Mouse (Mus musculus) MEL (cell line): ENCODE measurements around the gene Sertad2. TPM values are rescaled to one million over a fixed set of nuclear protein-coding genes. Genes with fewer than 3 reads are reported as not detected.

Experiments
- DNase-seq: peaks from one replicate; pipeline ENCODE4 v3.0.0; 2011; ENCODE audit warnings: low read depth, low spot score
- H3K27ac ChIP-seq: 2 replicates; pipeline ENCODE4 v1.5.1; 2012; ENCODE audit warnings: low read depth, mild to moderate bottlenecking, control low read depth, low read length, moderate library complexity; ENCODE audit not compliant: control insufficient read depth
- H3K27me3 ChIP-seq, 2 experiments: fragments of 150-350 bp in 1 of 2; sonication (generic) in 1 of 2; 2 replicates each; pipeline ENCODE4 v1.6.1; 2012; ENCODE audit warnings: low read length in 2 of 2, mild to moderate bottlenecking in 2 of 2, improper control_type of control experiment in 1 of 2, moderate library complexity in 1 of 2; ENCODE audit not compliant: insufficient read depth in 2 of 2, control insufficient read depth in 1 of 2
- H3K36me3 ChIP-seq, 2 experiments: 2 replicates each; pipeline ENCODE4 v1.6.1; 2012 to 2014; ENCODE audit warnings: low read length in 2 of 2, improper control_type of control experiment in 1 of 2, inconsistent platforms in 1 of 2, mild to moderate bottlenecking in 1 of 2; ENCODE audit not compliant: insufficient read depth in 2 of 2, control insufficient read depth in 1 of 2
- H3K4me1 ChIP-seq, 2 experiments: fragments of 150-350 bp in 1 of 2; sonication (generic) in 1 of 2; 2 replicates each; pipeline ENCODE4 v1.6.1; 2012; ENCODE audit warnings: low read length in 2 of 2, improper control_type of control experiment in 1 of 2, mild to moderate bottlenecking in 1 of 2; ENCODE audit not compliant: insufficient read depth in 2 of 2, control insufficient read depth in 1 of 2
- H3K4me3 ChIP-seq, 2 experiments: fragments of 150-350 bp in 1 of 2; sonication (generic) in 1 of 2; 2 replicates each; pipeline ENCODE4 v1.5.1; 2012; ENCODE audit warnings: low read depth in 2 of 2, low read length in 2 of 2, mild to moderate bottlenecking in 2 of 2, moderate library complexity in 2 of 2, control low read depth in 1 of 2, improper control_type of control experiment in 1 of 2; ENCODE audit not compliant: control insufficient read depth in 1 of 2, insufficient read depth in 1 of 2
- H3K79me2 ChIP-seq: 2 replicates; pipeline ENCODE4 v1.6.1; 2012; ENCODE audit warnings: mild to moderate bottlenecking, low read length, moderate library complexity; ENCODE audit not compliant: control insufficient read depth, poor library complexity, insufficient read depth
- H3K9ac ChIP-seq: 2 replicates; pipeline ENCODE4 v1.6.1; 2012; ENCODE audit warnings: low read depth, mild to moderate bottlenecking, control low read depth, low read length, moderate library complexity; ENCODE audit not compliant: control insufficient read depth, poor library complexity, severe bottlenecking
- H3K9me3 ChIP-seq: fragments of 150-350 bp; sonication (generic); replicated peaks from 2 replicates; pipeline ENCODE4 v1.6.1; 2012; ENCODE audit warnings: mild to moderate bottlenecking, low read length, improper control_type of control experiment, moderate library complexity; ENCODE audit not compliant: insufficient read depth
- BHLHE40 ChIP-seq: IDR thresholded peaks from 2 replicates; pipeline ENCODE4 v1.6.1; 2012; ENCODE audit warnings: low read depth, mild to moderate bottlenecking, inconsistent platforms, low read length, improper control_type of control experiment, borderline replicate concordance
- CHD2 ChIP-seq: IDR thresholded peaks from 2 replicates; pipeline ENCODE4 v1.6.1; 2011; ENCODE audit warnings: low read length, improper control_type of control experiment
- E2F4 ChIP-seq: IDR thresholded peaks from 2 replicates; pipeline ENCODE4 v1.6.1; 2011; ENCODE audit warnings: low read depth, low read length, improper control_type of control experiment, borderline replicate concordance
- ELF1 ChIP-seq: IDR thresholded peaks from 2 replicates; pipeline ENCODE4 v1.6.1; 2014; ENCODE audit warnings: low read depth, mild to moderate bottlenecking, inconsistent platforms, low read length, improper control_type of control experiment, moderate library complexity
- GABPA ChIP-seq: IDR thresholded peaks from 2 replicates; pipeline ENCODE4 v1.6.1; 2012; ENCODE audit warnings: low read depth, mild to moderate bottlenecking, inconsistent platforms, low read length, improper control_type of control experiment, moderate library complexity
- GATA1 ChIP-seq: IDR thresholded peaks from 2 replicates; pipeline ENCODE4 v1.6.1; 2011; ENCODE audit warnings: low read depth, low read length, improper control_type of control experiment
- HCFC1 ChIP-seq: IDR thresholded peaks from 2 replicates; pipeline ENCODE4 v1.6.1; 2012; ENCODE audit warnings: low read depth, mild to moderate bottlenecking, inconsistent platforms, low read length, improper control_type of control experiment, moderate library complexity
- JUND ChIP-seq: IDR thresholded peaks from 2 replicates; pipeline ENCODE4 v1.6.1; 2011; ENCODE audit warnings: low read depth, mild to moderate bottlenecking, improper control_type of control experiment, low read length
- KAT2A ChIP-seq: conservative IDR thresholded peaks from 2 replicates; pipeline ENCODE4 v1.6.1; 2012; ENCODE audit warnings: low read depth, low read length, improper control_type of control experiment, inconsistent platforms
- MEF2A ChIP-seq: IDR thresholded peaks from 2 replicates; pipeline ENCODE4 v1.6.1; 2014; ENCODE audit warnings: low read depth, mild to moderate bottlenecking, inconsistent platforms, low read length, improper control_type of control experiment; ENCODE audit not compliant: poor library complexity, insufficient replicate concordance, severe bottlenecking; ENCODE audit errors: extremely low read depth
- NELFE ChIP-seq: IDR thresholded peaks from 2 replicates; pipeline ENCODE4 v1.6.1; 2011; ENCODE audit warnings: low read depth, low read length, improper control_type of control experiment
- POLR2A ChIP-seq, 2 experiments: IDR thresholded peaks; 2 replicates each; pipeline ENCODE4 v1.6.1; 2011 to 2012; ENCODE audit warnings: low read length in 2 of 2, mild to moderate bottlenecking in 2 of 2, control low read depth in 1 of 2, improper control_type of control experiment in 1 of 2, low read depth in 1 of 2, moderate library complexity in 1 of 2; ENCODE audit not compliant: control insufficient read depth in 1 of 2, insufficient read depth in 1 of 2, poor library complexity in 1 of 2
- POLR2AphosphoS5 ChIP-seq: IDR thresholded peaks from 2 replicates; pipeline ENCODE4 v1.6.1; 2012; ENCODE audit warnings: low read depth, borderline replicate concordance, mild to moderate bottlenecking, inconsistent platforms, low read length, moderate library complexity, mixed read lengths
- RAD21 ChIP-seq: IDR thresholded peaks from 2 replicates; pipeline ENCODE4 v1.6.1; 2011; ENCODE audit warnings: mild to moderate bottlenecking, low read depth, low read length, improper control_type of control experiment
- SMC3 ChIP-seq: IDR thresholded peaks from 2 replicates; pipeline ENCODE4 v1.6.1; 2011; ENCODE audit warnings: low read depth, low read length, improper control_type of control experiment
- TAL1 ChIP-seq: IDR thresholded peaks from 2 replicates; pipeline ENCODE4 v1.6.1; 2012; ENCODE audit warnings: mild to moderate bottlenecking, inconsistent platforms, low read length, moderate library complexity, mixed read lengths
- TBP ChIP-seq: IDR thresholded peaks from 2 replicates; pipeline ENCODE4 v1.8.0; 2011; ENCODE audit warnings: low read depth, low read length, improper control_type of control experiment
- TCF12 ChIP-seq: IDR thresholded peaks from 2 replicates; pipeline ENCODE4 v1.6.1; 2014; ENCODE audit warnings: low read depth, mild to moderate bottlenecking, inconsistent platforms, low read length, improper control_type of control experiment, moderate library complexity
- USF1 ChIP-seq: IDR thresholded peaks from 2 replicates; pipeline ENCODE4 v1.6.1; 2014; ENCODE audit warnings: low read depth, mild to moderate bottlenecking, inconsistent platforms, low read length, improper control_type of control experiment, moderate library complexity
- USF2 ChIP-seq, 2 experiments: IDR thresholded peaks; 2 replicates each; pipeline ENCODE4 v1.6.1; 2011 to 2012; ENCODE audit warnings: improper control_type of control experiment in 2 of 2, low read length in 2 of 2, borderline replicate concordance in 1 of 2, inconsistent platforms in 1 of 2, low read depth in 1 of 2, mild to moderate bottlenecking in 1 of 2; ENCODE audit not compliant: insufficient read depth in 1 of 2
- ZKSCAN1 ChIP-seq: IDR thresholded peaks from 2 replicates; pipeline ENCODE4 v1.6.1; 2012; ENCODE audit warnings: low read depth, mild to moderate bottlenecking, inconsistent platforms, low read length, improper control_type of control experiment, moderate library complexity
- polyA plus RNA-seq, 2 experiments: library from polyadenylated mRNA; stranded (reverse) in 1 of 2; unstranded in 1 of 2; fragments of >175 nt in 1 of 2; fragments of >200 nt in 1 of 2; gene quantifications; 2 replicates each; pipeline versions ENCODE4 v1.2.1 to v1.2.4; 2012; ENCODE audit warnings: low replicate concordance in 2 of 2, low read depth in 1 of 2; ENCODE audit not compliant: insufficient read length in 2 of 2, insufficient read depth in 1 of 2, missing spikeins in 1 of 2
- total RNA-seq: library from RNA; depleted of rRNA; stranded (reverse); fragments of 300-350 nt; gene quantifications from 2 replicates; pipeline ENCODE4 v1.2.3, GENCODE M21; 2012

The Sertad2 gene
- total and polyA plus RNA-seq, 3 experiments: 7.0 to 11.5 TPM; not detected in 1

GRCm38 (mm10) chr11:20646986-20647726 lies 104.1 kb downstream of the Sertad2 start:
- Histone ChIP-seq H3K9ac (no peak overlapping the region), H3K9me3 (no peaks in the 10 kb centered on the region), H3K27ac (no peak overlapping the region), H3K79me2 (peaks cover 5% of the 10 kb centered on the region; the same call in 1 of the 2 replicates), H3K4me1 (no peaks in the 10 kb centered on the region), H3K27me3 (no peaks in the 10 kb centered on the region), H3K4me3 (no peak overlapping the region), H3K36me3 (peaks cover 0 to 5% of the 10 kb centered on the region in 2 experiments; a peak in 1 of 4 replicates)
- no peak for DNase-seq
- TF ChIP-seq USF1 (no peak), SMC3 (no peak), BHLHE40 (no peak), ZKSCAN1 (no peak), ELF1 (no peak), KAT2A (no peak), TBP (no peak), TCF12 (no peak), POLR2AphosphoS5 (no peak), POLR2A (IDR thresholded peaks at IDR 0.05; ENCODE audit: control insufficient read depth in 1 of 2, insufficient read depth in 1 of 2, low read depth in 1 of 2, low read length in 2 of 2, poor library complexity in 1 of 2) (no peak), USF2 (IDR thresholded peaks at IDR 0.05; ENCODE audit: borderline replicate concordance in 1 of 2, insufficient read depth in 1 of 2, low read depth in 1 of 2, low read length in 2 of 2) (no peak), JUND (no peak)

GRCm38 (mm10) chr11:20647902-20648625 lies 105.0 kb downstream of the Sertad2 start:
- Histone ChIP-seq H3K36me3 (peaks cover 0 to 5% of the 10 kb centered on the region in 2 experiments; a peak in 1 of 4 replicates), H3K79me2 (peaks cover 5% of the 10 kb centered on the region; the same call in 1 of the 2 replicates), H3K4me1 (no peaks in the 10 kb centered on the region), H3K27me3 (no peaks in the 10 kb centered on the region), H3K9me3 (no peaks in the 10 kb centered on the region), H3K9ac (no peak overlapping the region), H3K4me3 (no peak overlapping the region), H3K27ac (no peak overlapping the region)
- TF ChIP-seq TBP (no peak), TAL1 (no peak), POLR2A (IDR thresholded peaks at IDR 0.05; ENCODE audit: control insufficient read depth in 1 of 2, insufficient read depth in 1 of 2, low read depth in 1 of 2, low read length in 2 of 2, poor library complexity in 1 of 2) (no peak), SMC3 (no peak), GATA1 (no peak), NELFE (no peak), GABPA (no peak), ELF1 (no peak), E2F4 (no peak), RAD21 (no peak), MEF2A (no peak), CHD2 (no peak), USF2 (IDR thresholded peaks at IDR 0.05; ENCODE audit: borderline replicate concordance in 1 of 2, insufficient read depth in 1 of 2, low read depth in 1 of 2, low read length in 2 of 2) (no peak), ZKSCAN1 (no peak), HCFC1 (no peak)
- no peak for DNase-seq
